Mouse (Mus musculus): ENCODE measurements around the gene Apol6. TPM values are rescaled to one million over a fixed set of nuclear protein-coding genes. Genes with fewer than 3 reads are reported as not detected.
A peak's percentile ranks its signal among the peaks of the same experiment; 100 is the strongest.

The Apol6 gene
- polyA plus RNA-seq, 2 experiments = 0.25 to 0.40 TPM

DNA sequence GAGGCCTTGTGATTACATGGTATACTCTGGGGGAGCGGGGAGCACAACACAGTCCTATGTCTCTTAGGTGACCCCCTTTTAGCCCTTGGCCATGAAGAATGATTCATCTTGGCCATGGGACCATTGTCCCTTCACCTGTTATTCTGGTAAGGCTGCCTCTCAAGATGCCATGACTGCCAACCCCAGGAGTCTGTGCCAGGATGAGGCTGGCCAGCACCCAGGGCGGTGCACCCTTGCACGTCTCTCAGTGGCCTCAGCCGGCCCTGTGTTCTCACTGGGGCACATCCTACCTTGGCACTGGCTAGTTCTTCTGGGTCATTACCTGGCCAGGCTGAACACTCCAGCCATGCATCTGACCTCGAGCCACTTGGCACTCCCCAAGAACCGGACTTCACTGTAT, 35.7 kb upstream of the Apol6 start:
- Histone ChIP-seq H3K9me3 (ENCODE audit: control insufficient read depth, low read length) (no peaks in the 10 kb centered on the region), H3K9ac (replicated peaks) (no peak overlapping the region), H3K36me3 (replicated peaks; ENCODE audit: control insufficient read depth, insufficient read depth, low read depth) (no peaks in the 10 kb centered on the region), H3K4me1 (replicated peaks; ENCODE audit: control insufficient read depth in 2 of 2, insufficient read depth in 2 of 2, low read length in 1 of 2) (no peaks in the 10 kb centered on the region), H3K27me3 (ENCODE audit: control insufficient read depth, insufficient read depth, low read length) (no peaks in the 10 kb centered on the region), H3K4me2 (ENCODE audit: low read depth) (no peak overlapping the region), H3K27ac (no peak overlapping the region), H3K4me3 (ENCODE audit: insufficient read depth in 1 of 2, low read depth in 2 of 2, low read length in 2 of 2) (no peak overlapping the region)
- ATAC-seq (ENCODE audit: insufficient read depth) = no peak
- 68% methylated on average over 6 of the region's 6 CpGs for WGBS (ENCODE audit: insufficient replicate concordance)
- TF ChIP-seq EP300 (IDR thresholded peaks at IDR 0.05; ENCODE audit: low read depth) = no peak
- TF ChIP-seq CTCF (IDR thresholded peaks at IDR 0.05; ENCODE audit: low read depth) = 0 out of 2 replicates have a peak, but pooled peaks have one; percentile 2
- DNase-seq (ENCODE audit: low read depth in 3 of 3, low spot score in 3 of 3) = no peak

DNA sequence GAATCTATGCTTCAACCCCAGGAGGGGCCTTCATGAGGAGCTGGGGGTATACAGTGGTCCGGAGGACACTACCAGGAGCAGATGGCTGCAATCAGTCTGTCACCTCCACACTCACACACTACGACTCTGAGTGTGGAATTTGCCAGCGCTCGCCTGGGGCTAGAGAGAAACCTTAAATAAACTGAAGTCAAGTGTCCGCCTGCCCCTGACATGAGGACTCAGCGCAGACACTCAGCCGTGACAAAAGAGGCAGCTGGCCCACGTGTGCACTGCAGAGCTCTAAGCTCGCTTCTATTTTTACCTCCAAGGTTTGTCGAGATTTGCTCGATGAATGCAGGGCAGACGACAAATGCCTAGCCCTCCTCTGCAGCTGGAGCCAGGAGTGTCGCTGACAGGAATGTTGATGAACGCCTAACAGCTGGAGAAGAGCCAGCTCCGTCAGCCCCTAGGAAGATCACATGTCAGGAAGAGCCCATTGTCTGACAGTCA, 30.7 kb upstream of the Apol6 start:
- no peak for TF ChIP-seq EP300 (IDR thresholded peaks at IDR 0.05; ENCODE audit: low read depth)
- TF ChIP-seq CTCF (IDR thresholded peaks at IDR 0.05; ENCODE audit: low read depth) = no peak
- Histone ChIP-seq H3K27me3 (ENCODE audit: control insufficient read depth, insufficient read depth, low read length) (no peaks in the 10 kb centered on the region), H3K4me3 (ENCODE audit: insufficient read depth in 1 of 2, low read depth in 2 of 2, low read length in 2 of 2) (no peak overlapping the region), H3K9ac (replicated peaks) (no peak overlapping the region), H3K9me3 (ENCODE audit: control insufficient read depth, low read length) (no peaks in the 10 kb centered on the region), H3K27ac (no peak overlapping the region), H3K4me2 (ENCODE audit: low read depth) (no peak overlapping the region), H3K36me3 (replicated peaks; ENCODE audit: control insufficient read depth, insufficient read depth, low read depth) (no peaks in the 10 kb centered on the region), H3K4me1 (replicated peaks; ENCODE audit: control insufficient read depth in 2 of 2, insufficient read depth in 2 of 2, low read length in 1 of 2) (no peaks in the 10 kb centered on the region)
- no peak for DNase-seq (ENCODE audit: low read depth in 3 of 3, low spot score in 3 of 3)
- no peak for ATAC-seq (ENCODE audit: insufficient read depth)
- 41% methylated on average over 15 of the region's 15 CpGs for WGBS (ENCODE audit: insufficient replicate concordance)

DNA sequence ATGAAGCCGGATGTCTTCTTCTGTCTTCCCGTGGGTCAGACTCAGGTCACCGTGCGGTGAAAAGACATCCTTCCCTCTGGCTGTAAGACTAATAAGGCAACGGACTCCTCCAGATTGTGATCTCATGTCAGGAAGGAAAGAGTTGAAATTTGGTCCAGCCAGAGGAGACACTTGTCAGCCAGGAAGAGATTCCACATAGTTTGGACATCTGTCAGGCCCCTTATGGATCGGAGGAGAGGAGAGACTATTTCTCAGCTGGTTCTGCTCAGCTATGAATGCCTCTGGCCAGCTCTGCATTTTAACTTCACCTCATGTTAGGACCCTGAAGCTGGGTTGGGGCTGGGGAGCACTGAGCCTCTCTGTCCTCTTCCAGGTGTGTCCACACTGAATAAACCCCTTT, 30.1 kb upstream of the Apol6 start:
- no peaks in the 10 kb centered on the region for H3K4me1 ChIP-seq (replicated peaks; ENCODE audit: control insufficient read depth in 2 of 2, insufficient read depth in 2 of 2, low read length in 1 of 2)
- no peaks in the 10 kb centered on the region for H3K36me3 ChIP-seq (replicated peaks; ENCODE audit: control insufficient read depth, insufficient read depth, low read depth)
- no peak overlapping the region for H3K4me3 ChIP-seq (ENCODE audit: insufficient read depth in 1 of 2, low read depth in 2 of 2, low read length in 2 of 2)
- no peaks in the 10 kb centered on the region for H3K27me3 ChIP-seq (ENCODE audit: control insufficient read depth, insufficient read depth, low read length)
- H3K4me2 ChIP-seq (ENCODE audit: low read depth) = no peak overlapping the region
- DNase-seq (ENCODE audit: low read depth in 3 of 3, low spot score in 3 of 3) (no peak), ATAC-seq (ENCODE audit: insufficient read depth) (no peak)
- no peak for TF ChIP-seq EP300 (IDR thresholded peaks at IDR 0.05; ENCODE audit: low read depth)
- TF ChIP-seq CTCF (IDR thresholded peaks at IDR 0.05; ENCODE audit: low read depth) = no peak
- no peak overlapping the region for H3K9ac ChIP-seq (replicated peaks)
- H3K9me3 ChIP-seq (ENCODE audit: control insufficient read depth, low read length) = no peaks in the 10 kb centered on the region
- H3K27ac ChIP-seq = no peak overlapping the region
- WGBS (ENCODE audit: insufficient replicate concordance) = 61% methylated on average over 6 of the region's 6 CpGs

DNA sequence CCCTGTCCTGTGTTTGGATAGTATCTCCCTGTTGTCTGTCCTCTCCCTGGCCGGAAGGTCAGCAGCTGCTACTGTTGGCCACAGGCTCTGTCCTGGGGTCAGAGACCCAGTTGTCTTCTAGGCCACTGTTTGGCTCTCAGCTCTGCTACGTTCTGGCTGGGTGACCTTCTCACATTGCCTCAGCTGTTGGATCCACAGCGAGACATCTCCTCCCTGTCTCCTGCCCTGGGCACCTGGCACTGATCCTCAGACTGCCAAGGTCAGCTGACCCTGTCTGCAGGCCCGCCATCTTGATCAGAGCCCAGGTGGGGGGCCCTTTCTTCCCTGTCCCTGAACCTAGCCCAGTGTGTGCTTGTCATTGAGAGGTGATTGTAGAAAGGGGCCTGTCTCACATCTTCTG, 29.5 kb upstream of the Apol6 start:
- Histone ChIP-seq H3K4me2 (ENCODE audit: low read depth) (no peak overlapping the region), H3K27me3 (ENCODE audit: control insufficient read depth, insufficient read depth, low read length) (no peaks in the 10 kb centered on the region), H3K9me3 (ENCODE audit: control insufficient read depth, low read length) (no peaks in the 10 kb centered on the region), H3K27ac (no peak overlapping the region), H3K4me3 (ENCODE audit: insufficient read depth in 1 of 2, low read depth in 2 of 2, low read length in 2 of 2) (no peak overlapping the region), H3K4me1 (replicated peaks; ENCODE audit: control insufficient read depth in 2 of 2, insufficient read depth in 2 of 2, low read length in 1 of 2) (no peaks in the 10 kb centered on the region), H3K9ac (replicated peaks) (no peak overlapping the region), H3K36me3 (replicated peaks; ENCODE audit: control insufficient read depth, insufficient read depth, low read depth) (no peaks in the 10 kb centered on the region)
- DNase-seq (ENCODE audit: low read depth in 3 of 3, low spot score in 3 of 3) = no peak
- WGBS (ENCODE audit: insufficient replicate concordance) = 58% methylated on average over 4 of the region's 4 CpGs
- ATAC-seq (ENCODE audit: insufficient read depth) = no peak
- TF ChIP-seq CTCF (IDR thresholded peaks at IDR 0.05; ENCODE audit: low read depth) (no peak), EP300 (IDR thresholded peaks at IDR 0.05; ENCODE audit: low read depth) (no peak)

DNA sequence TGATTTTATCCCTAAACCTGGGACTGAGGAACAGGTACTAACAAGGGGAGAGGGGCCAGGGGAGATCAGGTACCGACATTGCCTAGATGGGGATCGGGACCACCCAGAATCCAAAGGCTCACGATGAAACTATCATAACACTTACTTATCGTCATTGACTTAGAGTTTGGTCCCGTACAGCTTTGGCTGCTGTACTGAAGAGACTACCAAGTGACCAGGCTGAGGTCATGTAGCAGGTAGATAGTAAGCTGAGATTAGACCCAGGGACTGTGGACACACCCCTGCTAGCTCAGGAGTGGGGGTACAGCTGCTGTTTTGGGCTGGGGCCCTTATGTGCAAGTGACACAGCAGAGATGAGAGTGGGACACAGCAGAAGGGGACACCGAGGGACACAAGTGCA, 28.0 kb upstream of the Apol6 start:
- Histone ChIP-seq H3K4me1 (replicated peaks; ENCODE audit: control insufficient read depth in 2 of 2, insufficient read depth in 2 of 2, low read length in 1 of 2) (no peaks in the 10 kb centered on the region), H3K9ac (replicated peaks) (no peak overlapping the region), H3K27ac (no peak overlapping the region), H3K36me3 (replicated peaks; ENCODE audit: control insufficient read depth, insufficient read depth, low read depth) (no peaks in the 10 kb centered on the region), H3K9me3 (ENCODE audit: control insufficient read depth, low read length) (no peaks in the 10 kb centered on the region), H3K27me3 (ENCODE audit: control insufficient read depth, insufficient read depth, low read length) (no peaks in the 10 kb centered on the region), H3K4me2 (ENCODE audit: low read depth) (no peak overlapping the region), H3K4me3 (ENCODE audit: insufficient read depth in 1 of 2, low read depth in 2 of 2, low read length in 2 of 2) (no peak overlapping the region)
- DNase-seq (ENCODE audit: low read depth in 3 of 3, low spot score in 3 of 3) = no peak
- no peak for TF ChIP-seq CTCF (IDR thresholded peaks at IDR 0.05; ENCODE audit: low read depth)
- no peak for TF ChIP-seq EP300 (IDR thresholded peaks at IDR 0.05; ENCODE audit: low read depth)
- no peak for ATAC-seq (ENCODE audit: insufficient read depth)
- WGBS (ENCODE audit: insufficient replicate concordance) = 73% methylated on average over 6 of the region's 6 CpGs
